Mouse (Mus musculus) erythroblast, embryonic 14.5 days (primary cell): ENCODE results near the gene Mllt6.

Experiments
- GATA1 ChIP-seq: IDR thresholded peaks from 2 replicates; pipeline ENCODE4 v1.6.1; 2012; ENCODE audit warnings: low read length, inconsistent platforms, mixed read lengths
- TAL1 ChIP-seq: IDR thresholded peaks from 3 replicates; pipeline ENCODE4 v1.6.1; 2012; ENCODE audit warnings: low read length, inconsistent platforms, mixed read lengths

GRCm38 (mm10) chr11:97658751-97659266, 4.4 kb upstream of the Mllt6 start:
- TF ChIP-seq GATA1 (no peak), TAL1 (no peak)
